Mouse (Mus musculus) forebrain, postnatal 0 days (tissue): ENCODE results near the gene Fgr. TPM values are rescaled to one million over a fixed set of nuclear protein-coding genes. Genes with fewer than 3 reads are reported as not detected.

Experiments used
- ATAC-seq: fragments of 200-750 bp; cut with Nextera tagmentation; 2 replicates; pipeline ENCODE4 v1.8.0; 2017; ENCODE audit warnings: mild to moderate bottlenecking, moderate library complexity
- DNase-seq: peaks from one replicate; pipeline ENCODE4 v3.0.0-alpha.2; 2015
- H3K27ac ChIP-seq: fragments of 300-500 bp; sonication (generic); 2 replicates; pipeline ENCODE4 v1.5.1; 2014; ENCODE audit warnings: low read depth, mild to moderate bottlenecking, antibody characterized with exemption, low read length, moderate library complexity, mixed read lengths
- H3K27me3 ChIP-seq: fragments of 300-500 bp; sonication (generic); 2 replicates; pipeline ENCODE4 v1.6.1; 2014; ENCODE audit warnings: mild to moderate bottlenecking, low read length, mixed read lengths; ENCODE audit not compliant: insufficient read depth
- H3K36me3 ChIP-seq: fragments of 300-500 bp; sonication (generic); 2 replicates; pipeline ENCODE4 v1.6.1; 2014; ENCODE audit warnings: mild to moderate bottlenecking, moderate library complexity; ENCODE audit not compliant: insufficient read depth
- H3K4me1 ChIP-seq: fragments of 300-500 bp; sonication (generic); 2 replicates; pipeline ENCODE4 v1.6.1; 2014; ENCODE audit warnings: antibody characterized with exemption; ENCODE audit not compliant: insufficient read depth
- H3K4me2 ChIP-seq: fragments of 300-500 bp; sonication (generic); 2 replicates; pipeline ENCODE4 v1.6.1; 2014; ENCODE audit warnings: low read depth, mild to moderate bottlenecking, moderate library complexity
- H3K4me3 ChIP-seq: fragments of 300-500 bp; sonication (generic); 2 replicates; pipeline ENCODE4 v1.5.1; 2014; ENCODE audit warnings: low read depth, low read length, mixed read lengths
- H3K9ac ChIP-seq: fragments of 300-500 bp; sonication (generic); 2 replicates; pipeline ENCODE4 v1.6.1; 2014; ENCODE audit warnings: mild to moderate bottlenecking
- H3K9me3 ChIP-seq: fragments of 300-500 bp; sonication (generic); 2 replicates; pipeline ENCODE4 v1.6.1; 2016; ENCODE audit warnings: low read length
- CTCF ChIP-seq: sonication (generic); IDR thresholded peaks from 2 replicates; pipeline ENCODE4 v1.5.1; 2016; ENCODE audit warnings: antibody characterized with exemption, control low read depth, low read depth
- WGBS: fragments of 180-500 bp; shearing (Covaris S2); extraction: QIAGEN DNeasy Blood & Tissue Kit; methylation state at CpG from one replicate; pipeline ENCODE4 v1.1.7; 2014; 5-methylcytosine and 5-hydroxymethylcytosine counted together
- polyA plus RNA-seq: library from polyadenylated mRNA; unstranded; fragments of >200 nt; fragmentation: Nextera tagmentation; extraction: Ambion mirVana; gene quantifications from 2 replicates; pipeline ENCODE4 v1.2.1, GENCODE M21; 2015
- total RNA-seq: library from RNA; depleted of rRNA; stranded (reverse); fragments of >200 nt; gene quantifications from 2 replicates; pipeline ENCODE4 v1.2.3, GENCODE M21; 2014

The Fgr gene
- total and polyA plus RNA-seq, 2 experiments from 2014 or later = 0.06 TPM; not detected in 1

GRCm38 (mm10) chr4:133043798-133044646 is 70.1 kb downstream of the Fgr start:
- Histone ChIP-seq H3K36me3 (no peaks in the 10 kb centered on the region), H3K9ac (peak overlapping the region; percentile 41; the same call in 1 of the 2 replicates), H3K4me2 (no peak overlapping the region), H3K9me3 (no peaks in the 10 kb centered on the region), H3K27me3 (no peaks in the 10 kb centered on the region), H3K4me3 (no peak overlapping the region), H3K4me1 (peaks cover 59% of the 10 kb centered on the region), H3K27ac (peak overlapping the region; percentile 76; the same call in 1 of the 2 replicates)
- DNase-seq (no peak), ATAC-seq (no peak)
- 43% methylated on average over 6 of the region's 6 CpGs for whole genome bisulfite sequencing
- TF ChIP-seq CTCF = no peak

- Histone ChIP-seq H3K4me2 (no peak overlapping the region), H3K9ac (0 out of 2 replicates have a peak overlapping the region, but pooled peaks have one; percentile 4), H3K27me3 (no peaks in the 10 kb centered on the region), H3K36me3 (no peaks in the 10 kb centered on the region), H3K4me1 (peaks cover 62% of the 10 kb centered on the region), H3K27ac (peak overlapping the region; percentile 35; the same call in 1 of the 2 replicates), H3K9me3 (no peaks in the 10 kb centered on the region), H3K4me3 (no peak overlapping the region)
- 50% methylated on average over 6 of the region's 6 CpGs for WGBS
- DNase-seq = no peak
- no peak for ATAC-seq
- TF ChIP-seq CTCF = no peak
Measured at GRCm38 (mm10) chr4:133044647-133045094, 70.8 kb downstream of the Fgr start.

- Histone ChIP-seq H3K4me2 (no peak overlapping the region), H3K4me1 (peaks cover 67% of the 10 kb centered on the region), H3K9me3 (no peaks in the 10 kb centered on the region), H3K27ac (peak overlapping the region; percentile 73; the same call in 1 of the 2 replicates), H3K36me3 (no peaks in the 10 kb centered on the region), H3K27me3 (no peaks in the 10 kb centered on the region), H3K4me3 (no peak overlapping the region), H3K9ac (no peak overlapping the region)
- no peak for DNase-seq
- no peak for ATAC-seq
- TF ChIP-seq CTCF = no peak
- WGBS = 45% methylated on average over 11 of the region's 11 CpGs
Measured at GRCm38 (mm10) chr4:133045771-133046474, 72.0 kb downstream of the Fgr start.

GRCm38 (mm10) chr4:133046691-133047352 is 72.9 kb downstream of the Fgr start:
- Histone ChIP-seq H3K4me2 (0 out of 2 replicates have a peak overlapping the region, but pooled peaks have one; percentile 15), H3K9me3 (no peaks in the 10 kb centered on the region), H3K27ac (peak overlapping the region; percentile 73), H3K4me1 (peaks cover 67% of the 10 kb centered on the region), H3K27me3 (no peaks in the 10 kb centered on the region), H3K36me3 (no peaks in the 10 kb centered on the region), H3K4me3 (no peak overlapping the region), H3K9ac (no peak overlapping the region)
- no peak for TF ChIP-seq CTCF
- WGBS = 36% methylated on average over 12 of the region's 12 CpGs
- DNase-seq = no peak
- no peak for ATAC-seq

- Histone ChIP-seq H3K4me2 (0 out of 2 replicates have a peak overlapping the region, but pooled peaks have one; percentile 15), H3K36me3 (no peaks in the 10 kb centered on the region), H3K9ac (peak overlapping the region; percentile 44; the same call in 1 of the 2 replicates), H3K27me3 (no peaks in the 10 kb centered on the region), H3K27ac (peak overlapping the region; percentile 73), H3K4me3 (no peak overlapping the region), H3K9me3 (no peaks in the 10 kb centered on the region), H3K4me1 (peaks cover 62% of the 10 kb centered on the region)
- TF ChIP-seq CTCF = no peak
- WGBS = 12% methylated on average over 16 of the region's 16 CpGs
- DNase-seq = no peak
- ATAC-seq = peak; percentile 16; the same call in 1 of the 2 replicates
Measured at GRCm38 (mm10) chr4:133047353-133048105, 73.6 kb downstream of the Fgr start.
